Mouse (Mus musculus): ENCODE data around the gene Ccer2. TPM values are rescaled to one million over a fixed set of nuclear protein-coding genes. Genes with fewer than 3 reads are reported as not detected.

Ccer2 gene
- polyA plus RNA-seq, 1 experiment, result not detected

DNA sequence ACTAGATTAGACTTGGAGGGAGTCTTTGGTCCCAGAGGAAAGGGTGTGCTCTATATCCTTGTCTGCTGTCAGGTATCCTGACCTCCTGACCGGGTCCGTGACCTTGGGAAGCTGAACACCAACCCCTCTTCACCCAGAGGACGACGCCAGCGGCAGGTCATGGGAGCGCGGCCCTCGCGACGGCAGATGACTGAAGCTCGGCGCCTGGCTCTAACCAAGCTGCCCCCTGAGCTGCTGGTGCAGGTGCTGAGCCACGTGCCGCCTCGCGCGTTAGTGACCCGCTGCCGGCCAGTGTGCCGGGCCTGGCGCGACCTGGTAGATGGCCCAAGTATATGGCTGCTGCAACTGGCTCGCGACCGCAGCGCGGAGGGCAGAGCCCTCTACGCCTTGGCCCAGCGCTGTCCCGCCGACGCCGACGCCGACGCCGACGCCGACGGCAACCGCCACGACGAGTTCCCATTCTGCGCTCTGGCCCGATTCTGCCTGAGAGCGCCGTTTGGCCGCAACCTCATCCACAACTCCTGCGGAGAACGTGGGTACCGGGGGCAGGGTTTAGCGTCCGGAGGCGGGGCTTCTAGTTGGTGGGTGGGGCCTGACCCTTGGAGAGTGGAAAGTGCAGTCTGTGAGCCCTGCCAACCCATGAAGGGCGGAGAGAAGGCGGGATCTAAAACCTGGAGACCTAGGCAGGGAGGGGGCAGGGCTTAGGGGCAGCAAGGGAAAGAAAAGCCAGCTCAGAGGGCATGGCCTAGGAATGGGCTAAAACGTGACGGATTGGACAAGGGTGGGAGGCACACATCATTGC, 23.4 kb upstream of the Ccer2 start:
- peak overlapping the region; percentile 33 for H3K4me3 ChIP-seq (ENCODE audit: insufficient read depth, low read depth, low read length)
- TF ChIP-seq POLR2A (IDR thresholded peaks at IDR 0.05; ENCODE audit: low read depth, low read length) (no peak), CTCF (conservative IDR thresholded peaks at IDR 0.05; ENCODE audit: insufficient read depth, insufficient read length, low read depth, low read length) (no peak)
- H3K4me1 ChIP-seq (ENCODE audit: control insufficient read depth, insufficient read depth, low read length), result peaks cover 3% of the 10 kb centered on the region; the same call in 1 of the 2 replicates
- H3K27me3 ChIP-seq (replicated peaks; ENCODE audit: control insufficient read depth, insufficient read depth, low read length), result no peaks in the 10 kb centered on the region
- H3K36me3 ChIP-seq (ENCODE audit: control insufficient read depth, insufficient read depth, low read length), result no peaks in the 10 kb centered on the region
- no peak overlapping the region for H3K27ac ChIP-seq (ENCODE audit: insufficient read depth, low read depth, low read length)
- 6% methylated on average over 58 of the region's 58 CpGs for WGBS
- DNase-seq, result peak; percentile 95

DNA sequence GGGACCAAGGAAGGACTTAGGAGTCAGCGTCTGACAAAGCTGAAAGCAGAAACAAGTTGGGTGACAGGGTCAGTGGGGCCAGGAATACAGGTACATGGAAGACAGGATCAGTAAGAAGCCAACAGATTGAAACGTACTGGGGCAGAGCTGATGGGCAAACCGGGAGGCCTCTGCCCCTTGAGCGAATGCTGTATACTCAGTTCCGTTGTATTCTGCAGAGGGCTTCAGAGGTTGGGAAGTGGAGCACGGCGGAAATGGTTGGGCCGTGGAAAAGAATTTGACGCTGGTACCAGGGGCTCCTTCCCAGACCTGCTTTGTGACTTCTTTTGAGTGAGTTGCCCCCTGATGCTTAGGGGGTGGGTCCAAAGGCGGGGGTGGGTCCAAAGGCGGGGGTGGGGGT, 22.8 kb upstream of the Ccer2 start:
- H3K27me3 ChIP-seq (replicated peaks; ENCODE audit: control insufficient read depth, insufficient read depth, low read length), result no peaks in the 10 kb centered on the region
- no peak overlapping the region for H3K27ac ChIP-seq (ENCODE audit: insufficient read depth, low read depth, low read length)
- H3K4me3 ChIP-seq (ENCODE audit: insufficient read depth, low read depth, low read length), result peak overlapping the region; percentile 33
- no peak for DNase-seq
- WGBS, result 17% methylated on average over 11 of the region's 11 CpGs
- H3K36me3 ChIP-seq (ENCODE audit: control insufficient read depth, insufficient read depth, low read length), result no peaks in the 10 kb centered on the region
- H3K4me1 ChIP-seq (ENCODE audit: control insufficient read depth, insufficient read depth, low read length), result peaks cover 3% of the 10 kb centered on the region; the same call in 1 of the 2 replicates
- TF ChIP-seq CTCF (conservative IDR thresholded peaks at IDR 0.05; ENCODE audit: insufficient read depth, insufficient read length, low read depth, low read length) (no peak), POLR2A (IDR thresholded peaks at IDR 0.05; ENCODE audit: low read depth, low read length) (no peak)

DNA sequence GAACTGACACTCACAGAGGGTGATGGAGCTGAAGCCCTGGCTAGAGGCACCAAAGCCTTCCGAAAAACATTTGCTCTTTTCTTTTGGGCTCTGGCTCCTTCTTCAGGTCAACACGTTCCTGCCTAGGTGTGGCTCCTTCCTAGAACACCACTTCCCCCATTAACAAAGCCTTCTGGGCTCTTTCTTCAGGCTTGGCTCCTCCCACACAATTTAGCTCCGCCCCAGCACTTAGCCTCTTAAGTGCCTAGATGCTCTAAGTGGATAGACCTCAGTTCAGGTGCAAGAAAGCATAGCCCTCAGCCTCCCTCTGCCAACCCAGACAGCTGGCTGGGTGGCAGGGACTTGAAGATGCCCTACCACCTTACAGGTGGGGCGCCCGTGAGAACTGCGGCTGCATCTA, 20.3 kb upstream of the Ccer2 start:
- 76% methylated on average over 6 of the region's 6 CpGs for WGBS
- TF ChIP-seq POLR2A (IDR thresholded peaks at IDR 0.05; ENCODE audit: low read depth, low read length) (no peak), CTCF (conservative IDR thresholded peaks at IDR 0.05; ENCODE audit: insufficient read depth, insufficient read length, low read depth, low read length) (no peak)
- no peak overlapping the region for H3K4me3 ChIP-seq (ENCODE audit: insufficient read depth, low read depth, low read length)
- peaks cover 3% of the 10 kb centered on the region; the same call in 1 of the 2 replicates for H3K4me1 ChIP-seq (ENCODE audit: control insufficient read depth, insufficient read depth, low read length)
- DNase-seq, result no peak
- no peaks in the 10 kb centered on the region for H3K36me3 ChIP-seq (ENCODE audit: control insufficient read depth, insufficient read depth, low read length)
- no peak overlapping the region for H3K27ac ChIP-seq (ENCODE audit: insufficient read depth, low read depth, low read length)
- H3K27me3 ChIP-seq (replicated peaks; ENCODE audit: control insufficient read depth, insufficient read depth, low read length), result no peaks in the 10 kb centered on the region

DNA sequence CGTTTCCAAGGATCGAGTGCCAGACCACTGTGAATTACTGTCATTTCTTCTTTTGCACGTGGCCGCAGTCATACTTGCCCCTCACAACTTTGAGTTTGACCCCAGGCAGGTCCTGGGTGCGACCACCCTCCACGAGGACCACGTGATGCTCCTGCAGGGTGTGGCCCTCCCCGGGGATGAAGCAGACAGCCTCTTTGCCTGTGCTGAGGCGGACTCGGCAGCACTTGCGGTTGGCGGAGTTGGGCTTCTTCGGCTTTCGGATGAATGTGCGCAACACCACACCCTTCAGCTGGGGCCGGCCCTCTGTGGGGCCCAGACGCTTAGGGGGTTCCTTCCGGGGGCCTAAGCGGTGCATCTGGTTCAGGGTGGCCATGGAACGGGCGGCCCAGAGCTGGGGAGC, 16.1 kb upstream of the Ccer2 start:
- H3K27me3 ChIP-seq (replicated peaks; ENCODE audit: control insufficient read depth, insufficient read depth, low read length), result no peaks in the 10 kb centered on the region
- TF ChIP-seq POLR2A (IDR thresholded peaks at IDR 0.05; ENCODE audit: low read depth, low read length) (no peak), CTCF (conservative IDR thresholded peaks at IDR 0.05; ENCODE audit: insufficient read depth, insufficient read length, low read depth, low read length) (no peak)
- H3K4me1 ChIP-seq (ENCODE audit: control insufficient read depth, insufficient read depth, low read length), result peaks cover 8% of the 10 kb centered on the region
- 94% methylated on average over 21 of the region's 21 CpGs for WGBS
- DNase-seq, result no peak
- no peaks in the 10 kb centered on the region for H3K36me3 ChIP-seq (ENCODE audit: control insufficient read depth, insufficient read depth, low read length)
- no peak overlapping the region for H3K4me3 ChIP-seq (ENCODE audit: insufficient read depth, low read depth, low read length)
- no peak overlapping the region for H3K27ac ChIP-seq (ENCODE audit: insufficient read depth, low read depth, low read length)

DNA sequence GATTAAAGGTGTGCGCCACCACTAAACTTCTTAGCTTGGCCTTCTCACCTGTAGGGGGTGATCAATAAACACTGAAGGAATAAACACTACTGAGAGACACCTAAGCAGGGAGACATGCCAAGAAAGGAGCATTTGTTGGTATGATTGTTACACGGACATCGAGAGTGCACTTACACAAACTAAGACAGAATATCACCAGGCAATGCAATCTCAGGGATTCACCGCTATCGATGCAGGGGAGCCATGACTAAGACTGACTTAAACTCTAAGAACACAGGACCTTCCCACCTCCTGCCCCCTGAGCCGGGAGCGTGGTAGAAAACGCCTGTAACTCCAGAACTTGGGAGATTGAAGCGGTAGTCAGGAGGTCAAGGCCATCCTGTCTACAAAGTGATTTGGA, 15.0 kb upstream of the Ccer2 start:
- H3K4me1 ChIP-seq (ENCODE audit: control insufficient read depth, insufficient read depth, low read length), result peaks cover 8% of the 10 kb centered on the region
- no peak for TF ChIP-seq POLR2A (IDR thresholded peaks at IDR 0.05; ENCODE audit: low read depth, low read length)
- no peak for TF ChIP-seq CTCF (conservative IDR thresholded peaks at IDR 0.05; ENCODE audit: insufficient read depth, insufficient read length, low read depth, low read length)
- DNase-seq, result no peak
- H3K27ac ChIP-seq (ENCODE audit: insufficient read depth, low read depth, low read length), result peak overlapping the region; percentile 56; the same call in 1 of the 2 replicates
- H3K27me3 ChIP-seq (replicated peaks; ENCODE audit: control insufficient read depth, insufficient read depth, low read length), result no peaks in the 10 kb centered on the region
- H3K4me3 ChIP-seq (ENCODE audit: insufficient read depth, low read depth, low read length), result peak overlapping the region; percentile 88
- H3K36me3 ChIP-seq (ENCODE audit: control insufficient read depth, insufficient read depth, low read length), result no peaks in the 10 kb centered on the region
- WGBS, result 25% methylated on average over 9 of the region's 9 CpGs

DNA sequence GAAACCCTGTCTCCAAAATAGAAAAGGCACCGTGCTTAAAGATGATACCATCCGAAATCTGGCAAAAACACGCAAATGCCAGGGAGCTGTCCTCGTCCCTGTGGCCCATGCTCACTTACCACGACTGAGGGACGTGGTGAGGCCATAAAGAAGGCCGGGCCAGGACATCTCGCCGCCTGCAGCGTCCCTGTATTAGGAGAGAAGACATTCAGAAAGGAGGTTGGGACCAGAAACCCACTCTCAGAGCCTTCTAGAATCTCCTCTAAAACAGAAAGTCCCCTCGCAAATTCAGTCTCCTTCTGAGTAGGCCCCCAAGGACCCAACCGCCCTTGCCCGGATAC, 14.6 kb upstream of the Ccer2 start:
- Histone ChIP-seq H3K27ac (ENCODE audit: insufficient read depth, low read depth, low read length) (peak overlapping the region; percentile 56), H3K36me3 (ENCODE audit: control insufficient read depth, insufficient read depth, low read length) (no peaks in the 10 kb centered on the region), H3K27me3 (replicated peaks; ENCODE audit: control insufficient read depth, insufficient read depth, low read length) (no peaks in the 10 kb centered on the region), H3K4me1 (ENCODE audit: control insufficient read depth, insufficient read depth, low read length) (peaks cover 8% of the 10 kb centered on the region), H3K4me3 (ENCODE audit: insufficient read depth, low read depth, low read length) (peak overlapping the region; percentile 88)
- no peak for TF ChIP-seq CTCF (conservative IDR thresholded peaks at IDR 0.05; ENCODE audit: insufficient read depth, insufficient read length, low read depth, low read length)
- TF ChIP-seq POLR2A (IDR thresholded peaks at IDR 0.05; ENCODE audit: low read depth, low read length), result no peak
- DNase-seq, result no peak
- WGBS, result 1% methylated on average over 13 of the region's 13 CpGs

DNA sequence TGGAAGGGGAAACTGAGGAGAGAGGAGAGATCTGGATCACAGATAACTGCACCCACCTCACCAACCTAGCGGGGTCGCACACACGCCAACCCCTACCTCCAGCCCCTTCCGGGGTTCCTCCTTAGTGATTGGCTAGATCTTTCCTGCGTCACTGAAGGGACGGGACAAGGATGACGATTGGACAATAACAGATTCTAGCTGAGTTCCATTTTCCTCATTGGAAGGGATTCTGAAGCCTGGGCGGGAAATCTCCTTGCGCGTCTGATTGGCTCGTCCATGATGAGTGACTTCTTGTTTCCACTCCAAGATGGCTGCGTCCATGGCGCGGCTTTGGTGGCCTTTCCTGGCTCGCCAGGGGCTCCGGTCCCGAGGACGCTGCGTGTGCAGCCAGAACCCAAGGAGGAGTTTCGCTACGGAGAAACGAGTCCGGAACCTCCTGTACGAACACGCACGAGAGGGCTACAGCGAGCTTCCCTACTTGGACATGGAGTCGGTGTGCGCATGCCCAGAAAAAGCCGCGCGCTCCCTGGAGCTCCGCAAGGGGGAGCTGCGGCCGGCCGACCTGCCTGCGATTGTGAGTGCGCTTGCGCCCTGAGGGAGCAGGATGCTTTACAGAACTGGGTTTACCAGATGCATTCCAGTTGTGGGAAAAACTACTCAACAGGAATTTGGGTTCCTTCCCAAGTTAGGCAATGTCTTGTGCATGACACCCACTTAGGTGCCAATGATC, 14.1 kb upstream of the Ccer2 start, which contains the start of the genes Mrps12 and Sars2:
TSS of gene Mrps12 (minus strand) at position 112 of the 730 bp plus-strand sequence.
TSS of gene Sars2 (plus strand) at position 284 of the 730 bp plus-strand sequence.
- peak; percentile 99 for DNase-seq
- TF ChIP-seq CTCF (conservative IDR thresholded peaks at IDR 0.05; ENCODE audit: insufficient read depth, insufficient read length, low read depth, low read length) (peak; percentile 81), POLR2A (IDR thresholded peaks at IDR 0.05; ENCODE audit: low read depth, low read length) (peak; percentile 76)
- H3K36me3 ChIP-seq (ENCODE audit: control insufficient read depth, insufficient read depth, low read length), result no peaks in the 10 kb centered on the region
- H3K27me3 ChIP-seq (replicated peaks; ENCODE audit: control insufficient read depth, insufficient read depth, low read length), result no peaks in the 10 kb centered on the region
- WGBS, result under 1% methylated on average over 39 of the region's 39 CpGs
- peaks cover 8% of the 10 kb centered on the region for H3K4me1 ChIP-seq (ENCODE audit: control insufficient read depth, insufficient read depth, low read length)
- H3K27ac ChIP-seq (ENCODE audit: insufficient read depth, low read depth, low read length), result peak within 1 kb of the TSS; percentile 87
- peak within 1 kb of the TSS; percentile 88 for H3K4me3 ChIP-seq (ENCODE audit: insufficient read depth, low read depth, low read length)
